Mouse (Mus musculus) stomach, postnatal 0 days (tissue): ENCODE measurements around the gene Tsc22d4.

Source experiments
- CTCF ChIP-seq: IDR thresholded peaks from 2 replicates; pipeline ENCODE4 v1.5.1; 2016; ENCODE audit warnings: antibody characterized with exemption, low read depth, mild to moderate bottlenecking, moderate library complexity
- EP300 ChIP-seq: optimal IDR thresholded peaks from 2 replicates; pipeline ENCODE3; 2016; ENCODE audit warnings: antibody characterized with exemption

DNA sequence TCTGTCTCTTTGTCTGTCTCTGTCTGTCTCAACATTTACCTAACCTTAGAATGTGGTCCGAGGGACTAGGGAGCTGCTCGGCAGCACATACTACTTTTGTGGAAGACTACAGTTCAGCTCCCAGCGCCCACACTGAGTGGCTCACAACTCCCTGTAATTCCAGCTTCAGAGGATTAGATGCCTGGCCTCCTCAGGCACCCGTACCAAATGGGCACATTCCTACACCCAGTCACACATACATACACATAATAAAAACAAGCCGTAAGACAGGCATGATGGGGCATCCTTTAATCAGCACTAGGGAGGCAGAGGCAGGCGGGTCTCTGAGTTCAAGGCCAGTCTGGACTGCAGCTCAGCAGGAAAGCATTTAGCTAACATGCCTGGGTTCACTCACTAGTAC, 2.7 kb upstream of the Tsc22d4 start:
- TF ChIP-seq EP300: no peak
- TF ChIP-seq CTCF: no peak
